Mouse (Mus musculus) adrenal gland, adult (tissue): ENCODE data around the gene P3h2.

Experiments used
- DNase-seq, 2 experiments: peaks; one replicate each; pipeline ENCODE4 v3.0.0; 2022 to 2023; ENCODE audit warnings: low spot score in 1 of 2; ENCODE audit not compliant: inconsistent age in 2 of 2

The P3h2 gene

DNA sequence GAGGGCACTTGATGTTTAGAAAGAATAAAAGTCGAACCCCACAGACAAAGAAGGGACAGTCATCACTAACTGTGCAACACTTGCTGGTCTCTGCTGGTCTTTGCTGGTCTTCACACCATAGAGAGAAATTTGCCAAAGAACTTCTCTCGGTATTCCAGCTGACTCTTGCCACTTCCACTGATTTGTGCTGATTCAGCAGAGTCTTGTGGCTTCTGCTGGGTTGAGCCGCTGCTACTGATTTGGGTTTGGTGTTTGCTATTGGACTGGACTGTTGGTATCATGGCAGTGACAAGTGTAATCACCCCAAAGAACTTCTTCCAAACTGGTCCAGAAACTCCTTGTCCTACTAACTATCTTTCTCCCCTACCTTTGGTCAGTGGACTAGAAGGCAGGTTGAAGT is 111.0 kb downstream of the P3h2 start:
- no peak for DNase-seq

DNA sequence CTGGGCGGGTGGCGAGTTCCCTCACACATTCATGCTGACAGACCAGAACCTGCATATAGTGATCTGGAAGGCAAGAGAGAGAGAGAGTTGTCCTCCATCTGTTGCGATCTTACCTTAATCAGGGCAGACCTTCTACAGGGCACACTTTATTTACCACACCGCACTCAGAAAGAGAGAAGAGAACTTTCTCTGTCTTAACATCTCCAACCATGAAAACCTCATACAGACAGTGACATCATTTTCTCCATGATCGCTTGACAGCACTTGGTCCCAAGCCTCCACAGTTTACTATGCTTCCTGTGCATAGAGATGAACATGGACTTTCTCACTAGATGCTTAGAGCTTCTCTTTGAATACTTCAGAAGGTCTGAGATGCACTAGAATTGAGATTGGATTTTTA is 118.4 kb downstream of the P3h2 start:
- no peak for DNase-seq

DNA sequence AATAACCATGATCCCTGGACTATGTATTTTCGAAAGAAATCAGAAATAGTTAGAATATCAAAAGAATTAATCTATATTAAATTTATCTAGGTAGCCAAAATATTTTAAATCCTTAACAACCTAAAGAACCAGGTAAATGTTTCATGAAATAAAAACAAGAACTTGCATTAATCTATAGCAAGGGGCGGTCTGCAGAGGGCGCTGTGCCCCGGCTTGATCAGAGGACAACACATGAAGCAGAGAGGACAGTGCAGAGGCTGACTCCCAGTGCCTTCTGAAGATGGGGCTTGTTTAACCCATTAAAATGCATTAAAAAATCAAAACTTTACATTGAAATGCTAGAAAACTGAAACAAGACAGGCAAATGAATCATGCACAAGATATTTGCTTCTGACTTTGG is 121.9 kb downstream of the P3h2 start:
- DNase-seq: peak in 1 of 2 experiments; percentile 42

DNA sequence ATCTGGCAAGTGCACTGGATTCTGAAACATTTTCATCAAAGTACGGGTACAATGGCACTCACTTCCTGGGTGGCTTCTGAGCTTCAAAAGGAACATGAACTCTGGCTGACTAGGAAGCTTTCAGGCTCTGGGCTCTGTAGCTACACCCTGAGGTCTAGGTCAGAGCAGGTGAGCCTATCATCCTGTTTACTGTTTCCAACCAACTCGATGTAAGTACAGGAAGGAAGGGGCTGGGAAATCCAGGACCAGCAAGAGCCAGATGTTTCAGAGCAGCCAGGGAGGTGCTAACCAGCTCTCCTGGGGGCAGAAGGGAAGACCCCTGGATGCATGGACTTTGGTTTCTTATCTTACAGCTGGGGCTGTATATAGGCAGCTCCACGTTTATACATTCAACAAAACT is 126.5 kb downstream of the P3h2 start:
- DNase-seq: peak in 1 of 2 experiments; percentile 30

DNA sequence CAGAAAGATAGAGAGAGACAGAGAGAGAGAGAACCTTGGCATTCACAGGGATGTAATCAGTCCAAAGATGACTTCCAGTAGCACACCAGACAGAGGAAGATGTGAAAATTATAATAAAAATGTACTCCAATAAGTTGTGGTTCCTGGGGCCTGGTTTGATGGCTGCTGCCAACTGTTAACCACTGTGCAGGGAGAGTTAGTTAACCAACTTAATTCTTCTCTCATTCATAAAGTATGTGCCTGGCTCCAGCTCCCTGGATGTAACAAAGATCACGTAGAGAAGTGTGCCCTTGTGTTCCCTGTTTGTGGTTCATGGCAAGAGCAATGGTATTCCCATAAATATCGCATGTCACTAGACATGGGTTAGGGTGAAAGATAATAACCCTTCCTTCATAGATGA is 128.4 kb downstream of the P3h2 start:
- DNase-seq: no peak

DNA sequence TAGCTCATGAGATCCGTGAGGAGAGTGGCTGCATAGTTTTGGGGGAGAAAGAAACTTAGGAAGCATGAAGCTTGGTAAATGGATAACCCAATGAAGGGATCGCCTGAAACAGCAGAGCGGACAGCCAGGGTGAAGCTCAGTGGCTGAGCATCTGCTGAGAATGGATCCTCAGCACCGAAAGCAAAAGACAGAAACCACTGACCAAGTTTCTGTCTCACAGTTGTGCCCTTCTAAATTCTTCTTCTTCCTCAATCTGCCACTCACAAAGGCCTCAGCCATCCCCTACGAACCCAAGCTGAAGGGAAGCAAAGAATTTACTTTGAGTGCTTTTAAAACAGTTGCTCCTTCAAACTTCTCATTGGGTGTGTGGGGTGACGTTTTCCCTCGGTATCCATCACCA is 134.3 kb downstream of the P3h2 start:
- DNase-seq: no peak

DNA sequence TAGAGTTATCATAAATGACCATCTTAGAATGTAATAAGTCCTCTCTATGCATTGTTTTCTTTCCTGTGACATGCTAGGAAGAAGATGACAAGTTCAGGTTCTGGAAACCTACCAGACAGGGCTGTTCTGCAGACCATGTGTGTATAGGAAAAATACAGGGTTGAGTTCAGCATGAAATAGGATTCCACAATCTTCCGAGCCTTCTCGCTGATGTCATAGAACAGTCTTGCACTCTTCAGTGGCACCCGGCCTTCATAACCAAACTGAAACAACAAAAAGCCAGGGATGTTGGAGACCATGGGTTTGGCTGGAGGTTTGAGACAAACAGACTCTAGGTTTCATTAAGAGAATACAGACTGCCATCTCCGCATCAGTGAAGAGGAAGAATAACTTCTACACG is 134.9 kb downstream of the P3h2 start:
- DNase-seq: no peak

DNA sequence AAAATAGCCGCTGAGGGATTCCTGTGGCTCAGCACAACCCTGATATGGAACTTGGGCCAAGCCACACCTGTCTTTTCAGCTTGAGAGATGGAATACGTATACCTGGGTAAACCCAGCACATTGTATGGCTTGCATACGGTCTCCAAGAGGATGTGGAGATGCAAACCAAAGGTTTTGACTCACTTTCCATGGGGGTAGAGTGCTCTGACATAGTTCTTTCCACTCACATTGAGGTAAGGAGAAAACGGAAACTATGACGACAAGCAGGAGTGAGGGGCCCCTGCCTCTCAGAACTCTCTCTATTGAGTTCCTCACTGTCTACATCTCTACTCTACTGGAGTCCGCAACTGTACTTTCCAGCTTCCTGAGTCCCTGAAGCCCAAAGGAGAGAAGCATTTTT is 135.4 kb downstream of the P3h2 start:
- no peak for DNase-seq

DNA sequence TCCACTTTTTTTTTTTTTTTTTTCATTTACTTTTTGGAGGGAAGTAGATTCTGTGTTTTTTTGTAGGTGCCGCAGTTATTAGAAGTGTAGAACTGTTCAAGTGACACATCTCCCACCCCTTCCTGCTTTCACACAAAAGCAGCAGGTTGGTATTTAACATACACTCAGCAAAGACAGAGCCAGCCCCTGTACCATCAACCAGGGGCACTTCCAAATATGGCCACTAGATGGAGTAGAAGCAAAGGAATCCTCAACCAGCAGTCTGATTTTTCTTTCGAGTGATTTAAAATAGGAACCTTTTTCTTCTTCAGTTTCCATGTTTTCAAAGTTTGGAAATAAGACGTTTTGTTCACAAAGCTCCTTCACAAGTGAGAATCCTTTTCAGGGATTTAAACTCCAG is 138.3 kb downstream of the P3h2 start:
- DNase-seq: peak; percentile 42 to 90

DNA sequence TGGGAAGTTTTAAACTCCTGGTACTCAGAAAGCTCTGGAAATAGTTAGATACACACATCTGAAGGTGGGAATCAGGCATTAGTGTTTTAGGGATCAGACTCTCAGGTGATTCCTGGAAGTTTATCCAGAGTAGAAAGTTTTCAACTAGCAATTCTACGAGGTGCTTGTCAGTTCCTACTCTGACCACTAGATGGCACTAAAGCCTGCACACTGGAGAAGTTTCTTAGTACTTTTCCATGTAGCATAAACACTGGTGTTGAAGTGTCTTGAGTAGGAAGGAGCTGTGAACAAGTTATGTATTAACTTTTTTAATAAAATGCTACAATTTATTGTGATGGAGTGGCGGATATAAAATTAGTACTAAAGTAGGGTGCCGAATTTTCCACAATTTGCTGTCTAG is 141.7 kb downstream of the P3h2 start:
- DNase-seq: peak; percentile 27 to 86

DNA sequence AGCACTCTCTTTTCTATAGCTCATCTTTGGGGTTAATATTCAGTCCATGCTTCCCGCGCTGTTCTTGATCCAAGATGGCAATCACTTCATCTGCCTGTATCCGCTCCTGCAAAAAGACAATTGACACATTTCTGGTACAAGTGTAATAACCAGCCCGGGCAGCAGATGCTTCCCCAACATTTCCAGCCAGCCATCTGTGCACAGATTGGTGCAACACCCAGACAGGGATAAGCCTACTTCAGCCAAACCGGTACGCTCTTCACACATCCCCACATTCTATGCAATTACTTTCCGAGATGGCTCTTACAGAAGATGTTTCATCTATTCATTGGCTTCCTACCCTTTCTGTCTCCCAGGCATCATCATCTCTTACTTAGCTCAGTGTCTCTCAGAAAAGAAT is 145.2 kb downstream of the P3h2 start:
- no peak for DNase-seq

DNA sequence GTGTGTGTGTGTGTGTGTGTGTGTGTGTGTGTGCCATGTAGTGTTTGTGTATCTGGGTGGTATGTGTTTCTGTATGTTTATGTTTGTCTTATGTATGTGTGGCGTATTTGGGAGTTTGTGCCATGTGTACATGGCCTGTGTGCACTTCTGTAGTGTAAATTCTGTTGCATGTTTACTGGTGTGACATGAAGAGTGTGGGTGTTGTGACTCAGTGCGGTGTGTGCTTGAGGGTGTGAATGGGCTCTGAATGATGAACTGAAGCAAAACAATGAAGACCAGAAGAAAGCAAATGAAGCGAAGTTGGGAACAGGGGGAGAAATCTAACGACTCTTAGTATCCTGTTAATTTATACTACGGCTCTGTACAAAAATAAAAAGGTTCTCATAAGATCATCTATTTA is 145.7 kb downstream of the P3h2 start:
- no peak for DNase-seq

DNA sequence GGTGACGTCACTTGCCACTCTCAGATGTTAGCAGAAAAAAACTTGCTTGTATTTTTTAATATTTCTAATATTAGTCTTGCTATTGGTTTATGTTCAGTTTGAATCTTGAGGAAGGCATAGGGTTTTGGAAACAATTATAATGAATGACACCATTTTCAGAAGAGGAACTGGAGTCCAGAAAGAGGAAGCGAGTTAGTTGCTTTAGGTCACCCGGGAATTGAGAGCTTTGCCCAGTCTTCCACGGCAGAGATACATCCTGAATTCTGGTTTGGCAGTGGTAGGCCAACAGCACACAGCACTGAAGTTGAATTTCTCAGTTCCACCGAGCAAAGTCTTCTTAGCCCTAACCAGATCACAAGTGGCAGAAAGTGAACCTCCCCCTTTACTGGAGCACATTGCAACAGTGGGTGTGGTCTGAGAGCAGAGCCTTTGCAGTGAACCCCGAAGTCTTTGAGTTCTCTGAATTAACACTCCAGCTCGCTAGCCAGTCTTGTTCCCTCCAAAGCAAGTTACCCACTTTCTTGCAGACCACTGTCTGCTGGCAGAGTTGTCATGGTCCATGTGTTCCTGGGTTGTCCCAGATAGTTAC is 146.8 kb downstream of the P3h2 start:
- no peak for DNase-seq

DNA sequence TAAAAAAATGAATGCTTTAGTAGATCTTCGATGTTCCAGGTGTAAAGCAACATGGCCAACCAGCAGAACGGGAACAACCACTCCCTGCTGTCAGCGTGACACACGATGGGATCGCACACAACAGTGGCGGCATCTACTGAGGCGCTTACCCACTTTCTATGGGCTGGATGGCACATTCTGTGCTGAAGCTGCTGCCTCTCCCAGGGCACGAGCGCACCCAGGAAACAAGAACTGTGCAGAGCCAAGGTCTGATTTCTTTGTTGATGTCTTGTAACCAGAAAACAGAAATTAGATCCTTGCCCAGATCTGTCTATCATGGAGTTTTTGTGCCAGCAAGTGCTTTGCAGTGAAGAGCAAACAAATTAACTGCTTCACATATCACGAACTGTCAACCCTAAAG is 147.4 kb downstream of the P3h2 start:
- DNase-seq: no peak

DNA sequence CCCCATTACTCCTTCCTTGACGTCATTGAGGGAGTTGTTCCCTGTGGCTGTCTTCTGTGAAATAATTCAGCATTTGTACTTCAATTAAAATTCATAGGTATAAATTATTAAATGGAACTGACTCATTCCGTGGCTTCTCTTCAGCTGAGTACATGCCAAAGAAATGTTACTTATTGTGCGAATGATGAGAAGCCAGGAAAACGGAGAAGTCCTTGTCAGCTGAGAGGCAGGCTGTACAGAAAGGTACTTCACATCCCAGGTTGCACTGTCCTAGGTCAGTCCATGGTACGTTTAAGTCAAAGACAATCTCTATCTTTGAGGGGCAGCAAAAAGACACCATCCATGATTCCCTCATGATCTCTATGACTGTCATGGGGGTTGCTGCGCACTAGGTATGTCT is 148.8 kb downstream of the P3h2 start:
- no peak for DNase-seq

DNA sequence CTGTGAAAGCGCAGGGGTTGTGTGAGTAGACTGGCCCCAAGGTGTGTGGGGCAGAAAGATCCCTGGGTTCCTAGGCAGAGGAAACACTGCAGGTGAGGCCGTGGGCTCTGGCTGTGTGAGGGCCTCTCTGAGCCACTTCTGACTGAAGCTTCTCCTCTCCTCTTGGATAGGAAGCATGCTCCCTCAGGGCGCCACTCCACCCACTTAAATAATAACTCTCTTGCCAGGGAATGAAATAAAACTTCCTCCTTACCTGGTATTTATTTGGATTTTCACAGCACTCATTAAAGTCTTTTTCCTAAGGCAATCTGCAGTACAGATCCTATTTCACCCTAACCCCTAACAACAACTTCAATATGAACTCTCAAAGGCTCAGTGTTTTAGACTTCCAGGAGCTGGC is 151.0 kb downstream of the P3h2 start:
- DNase-seq: no peak

DNA sequence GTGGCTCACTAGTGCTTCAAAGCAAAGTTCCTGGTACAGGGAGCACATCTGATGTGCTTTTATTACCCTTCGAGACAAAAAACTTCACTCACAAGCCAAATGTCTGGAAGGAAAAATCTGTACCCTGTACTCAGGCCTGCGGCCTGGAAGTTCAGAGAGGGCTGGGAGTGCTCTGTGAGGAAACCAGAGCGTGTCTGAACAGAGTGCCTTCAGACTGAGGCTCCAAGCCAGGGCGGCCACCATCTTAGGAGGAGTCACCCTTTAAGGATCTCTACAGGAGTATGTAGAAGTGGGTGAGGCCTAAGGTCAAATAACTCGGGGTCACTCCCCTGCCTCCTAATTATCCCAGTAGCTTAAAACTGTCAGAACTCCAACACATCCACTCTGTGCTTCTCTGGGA is 152.2 kb downstream of the P3h2 start:
- no peak for DNase-seq

DNA sequence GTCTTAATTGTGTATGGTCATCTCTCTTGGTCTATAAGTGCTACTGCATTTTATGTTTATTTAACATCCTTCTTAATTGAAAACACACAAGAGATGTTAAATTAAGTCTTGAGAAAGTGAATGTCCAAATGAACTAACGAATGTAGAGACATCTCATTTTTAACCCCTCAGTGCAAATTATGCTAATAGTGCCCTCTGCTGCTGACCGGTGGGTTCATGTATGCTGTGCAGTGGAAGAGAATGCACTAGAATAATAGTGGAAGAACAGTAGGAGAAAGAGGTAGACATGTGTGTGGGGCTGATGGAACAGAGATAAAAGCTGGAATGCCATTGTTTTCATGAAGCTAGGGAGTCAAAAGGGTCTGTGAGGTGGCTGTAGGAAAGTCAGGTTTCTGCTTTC is 153.6 kb downstream of the P3h2 start:
- DNase-seq: no peak

DNA sequence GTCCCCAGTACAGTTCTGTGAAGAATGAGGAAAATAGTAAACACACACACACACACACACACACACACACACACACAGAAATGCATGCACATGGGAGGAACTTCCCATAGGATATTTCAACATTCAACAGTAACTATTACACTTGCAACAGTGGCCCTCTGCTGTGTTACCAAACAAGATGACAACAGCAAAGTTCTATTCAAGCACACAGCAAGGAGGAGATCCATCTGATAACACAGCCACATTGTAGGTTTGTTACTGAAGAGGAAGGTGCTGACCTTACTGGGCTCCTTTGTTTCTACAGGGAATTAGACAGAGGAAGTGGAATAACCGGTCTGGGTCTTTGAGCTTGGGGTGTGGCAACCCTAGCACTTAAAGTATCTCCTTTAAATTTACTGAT is 157.5 kb downstream of the P3h2 start:
- DNase-seq: no peak

DNA sequence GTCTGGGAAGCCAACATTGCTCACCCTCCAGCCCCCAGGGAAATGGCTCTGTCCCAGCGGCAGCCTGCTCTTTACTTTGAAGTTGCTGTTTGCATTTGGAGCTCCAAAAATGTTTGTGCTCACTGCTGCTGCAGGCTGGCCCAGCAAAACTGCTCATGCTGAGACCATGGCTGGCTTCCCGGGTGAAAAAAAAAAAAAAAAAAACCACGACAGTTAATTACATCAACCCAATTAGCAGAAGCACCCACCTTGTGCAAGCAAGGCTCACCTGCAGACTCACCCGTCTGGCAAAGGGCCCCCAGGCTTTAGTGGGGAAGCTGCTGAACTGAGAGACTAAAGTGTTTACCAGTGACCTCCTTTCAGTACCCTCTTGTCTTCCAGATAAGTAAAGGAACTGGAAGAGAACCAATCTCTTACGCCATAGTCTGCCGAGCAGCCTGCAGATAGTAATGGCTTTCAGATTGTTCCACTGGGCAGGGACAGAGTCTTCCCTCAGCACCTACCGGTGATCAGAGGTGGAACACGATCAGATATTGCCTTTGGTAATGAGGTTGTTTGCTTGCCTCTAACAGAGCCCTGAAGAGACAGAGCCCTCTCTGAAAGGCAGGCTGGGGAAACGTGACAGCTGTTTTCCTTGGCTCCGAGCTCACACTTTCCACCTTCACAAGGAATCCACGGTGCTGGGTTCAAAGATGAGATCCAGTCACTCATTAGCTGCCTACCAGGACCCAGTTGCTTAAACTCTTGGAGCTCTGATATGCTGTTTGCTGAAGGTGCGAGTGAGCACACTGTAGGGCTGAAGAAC is 160.2 kb downstream of the P3h2 start:
- peak; percentile 11 to 56 for DNase-seq

DNA sequence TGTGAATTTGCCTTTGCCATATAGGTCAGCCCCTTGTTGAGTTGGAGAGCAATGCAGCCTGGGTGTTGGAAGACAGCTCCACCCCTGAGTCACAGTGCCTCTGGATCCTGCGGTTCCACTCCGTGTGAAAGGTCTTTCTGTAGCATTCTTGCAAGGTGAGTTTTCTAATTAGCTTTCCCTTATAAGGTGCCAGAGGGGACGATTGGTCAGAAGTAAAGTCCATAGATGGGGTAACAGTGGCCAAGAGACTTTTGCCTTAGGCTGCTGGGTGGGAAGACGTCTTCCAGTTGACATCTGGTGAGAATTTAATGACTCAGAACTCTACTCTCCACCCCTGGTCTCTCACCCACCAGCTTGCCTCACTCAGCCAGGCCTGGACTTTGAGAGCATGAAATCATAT is 163.3 kb downstream of the P3h2 start:
- no peak for DNase-seq

DNA sequence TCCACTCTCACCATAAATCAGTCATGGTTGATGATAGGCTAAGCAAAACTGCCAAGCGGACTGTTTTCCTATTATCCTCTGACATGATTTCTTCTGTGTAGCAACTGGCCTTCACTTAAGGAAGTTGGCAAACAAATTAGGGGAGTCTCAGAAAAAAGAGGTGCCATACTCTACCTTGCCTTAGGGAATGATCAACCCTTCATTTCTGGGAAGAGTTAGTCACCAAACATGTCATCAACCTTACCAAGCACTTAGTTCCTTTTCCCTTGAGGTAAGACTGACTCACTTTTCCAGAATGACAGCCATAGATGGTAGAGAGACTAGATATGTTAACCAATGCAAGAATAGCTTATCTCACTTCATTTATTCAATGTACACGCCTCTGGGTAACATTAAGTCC is 171.4 kb downstream of the P3h2 start:
- no peak for DNase-seq

DNA sequence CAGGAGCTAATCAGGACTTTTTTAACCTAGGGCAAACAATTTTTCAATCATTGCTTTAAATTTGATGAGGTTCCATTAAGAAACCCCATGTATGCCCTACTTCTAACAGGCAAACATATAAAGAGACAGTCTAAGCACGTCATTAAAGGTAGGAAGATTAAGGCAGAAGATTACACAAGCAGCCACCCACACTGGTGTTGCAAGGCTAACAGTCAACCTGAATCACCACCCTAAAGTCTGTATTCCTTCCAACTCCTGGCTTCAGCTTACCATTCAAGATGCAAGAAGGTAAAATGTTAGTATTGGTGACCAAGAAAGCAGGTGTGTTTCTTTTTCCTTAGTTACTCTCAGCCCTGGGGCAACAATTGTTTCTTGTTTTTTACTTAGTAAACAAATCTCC is 193.4 kb downstream of the P3h2 start:
- DNase-seq: no peak
